Mouse (Mus musculus) left cerebral cortex, adult 18-20 months (tissue): ENCODE measurements around the gene Ftsj3. TPM values are rescaled to one million over a fixed set of nuclear protein-coding genes. Genes with fewer than 3 reads are reported as not detected.
"Not testable (repeated sequence)": the region's sequence is repeated elsewhere in the genome, so short reads cannot be mapped to it uniquely, and the experiment has no call there.

ENCODE experiments used
- DNase-seq, 2 experiments: peaks; one replicate each; pipeline ENCODE4 v3.0.0; 2021 to 2022; ENCODE audit warnings: low spot score in 2 of 2, mixed read lengths in 1 of 2
- total RNA-seq, 2 experiments: library from RNA; stranded (reverse); gene quantifications; 2 replicates each; pipeline ENCODE4 v1.2.3; 2021

Gene Ftsj3
- total RNA-seq, 2 experiments from 2014 or later = 25.9 to 26.9 TPM

DNA sequence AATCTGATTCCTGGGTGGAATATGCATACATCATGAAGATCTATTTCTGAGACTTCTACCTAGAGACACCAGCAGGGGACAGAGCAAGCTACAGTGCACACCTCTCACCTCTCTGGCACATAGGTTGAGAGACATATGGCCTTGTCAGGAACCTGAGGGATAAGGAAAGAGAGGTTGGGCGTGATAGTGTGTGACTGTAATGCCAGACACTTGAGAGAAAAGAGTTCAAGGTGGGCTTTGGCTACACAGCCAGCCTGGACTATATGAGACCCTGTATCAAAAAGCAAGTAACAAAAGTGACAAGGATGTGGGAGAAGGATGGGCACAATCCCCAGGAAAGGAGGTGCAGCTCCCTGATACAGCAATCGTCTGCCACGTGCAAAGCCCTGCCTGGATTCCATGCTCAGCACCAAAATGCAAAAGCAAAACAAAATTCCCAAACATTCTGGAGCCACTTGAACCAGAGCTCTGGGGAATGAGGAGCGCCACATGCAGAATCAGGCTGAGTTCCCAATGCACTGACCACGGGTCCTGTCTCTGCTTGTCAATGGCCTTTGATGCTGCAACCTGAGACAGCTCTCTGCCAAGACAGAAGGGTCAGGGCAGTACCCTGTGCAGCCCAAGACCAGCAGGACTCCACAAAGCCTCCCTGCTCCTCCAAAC, 15.4 kb upstream of the Ftsj3 start:
- DNase-seq = no peak

DNA sequence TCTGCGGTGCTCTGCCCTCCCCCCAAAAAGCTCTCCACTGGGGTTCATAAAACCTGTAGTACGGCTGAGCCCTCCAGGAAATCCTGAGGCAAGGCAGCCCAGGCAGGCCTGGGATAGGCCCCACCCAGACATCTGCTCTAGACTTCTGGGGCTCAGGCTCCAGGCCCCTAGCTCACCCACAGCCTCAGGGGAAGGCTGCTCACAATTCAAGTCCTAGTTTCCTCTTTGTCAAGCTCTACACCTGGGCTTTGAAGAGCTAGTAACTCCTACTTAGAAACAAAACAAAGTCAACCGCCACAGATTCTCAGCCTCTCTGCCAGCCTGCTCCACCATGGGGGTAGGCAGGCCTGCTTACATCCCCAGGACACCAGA, 13.2 kb upstream of the Ftsj3 start:
- DNase-seq = no peak

DNA sequence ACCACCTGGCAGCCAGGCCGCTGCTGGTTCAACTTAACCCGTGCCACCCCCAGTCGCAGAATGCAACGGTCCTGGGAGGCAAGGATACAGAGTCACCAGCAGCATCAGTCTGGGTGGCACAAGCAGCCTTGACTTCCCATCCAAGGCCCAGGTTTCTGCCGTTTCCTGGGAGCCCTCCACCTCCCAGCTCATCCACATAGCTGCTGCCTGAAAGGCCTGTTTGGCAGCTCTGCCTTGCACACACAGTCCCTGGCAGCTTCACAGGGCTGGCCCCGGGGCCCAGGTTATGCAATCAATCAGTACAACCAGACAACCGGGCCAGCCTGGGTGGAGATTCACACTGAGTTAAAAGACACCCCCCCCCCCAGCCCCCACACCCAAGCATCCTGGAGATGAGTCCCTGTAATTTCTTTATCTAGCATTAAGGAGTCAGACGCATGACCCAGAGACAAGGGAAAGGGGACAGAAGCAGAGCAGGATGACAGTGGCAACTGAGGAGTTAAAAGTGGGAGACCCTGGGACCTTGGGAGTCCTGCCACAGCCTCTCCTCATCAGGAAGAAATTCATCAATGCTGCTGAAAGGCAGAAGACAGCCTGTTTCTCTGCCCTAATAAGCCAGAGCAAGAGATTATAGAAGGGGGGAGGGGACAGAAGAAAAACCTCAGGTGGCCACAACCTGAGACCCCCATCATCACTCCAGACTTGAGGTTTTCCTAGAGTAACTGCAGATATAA, 12.6 kb upstream of the Ftsj3 start:
- peak; percentile 48 to 59 for DNase-seq

DNA sequence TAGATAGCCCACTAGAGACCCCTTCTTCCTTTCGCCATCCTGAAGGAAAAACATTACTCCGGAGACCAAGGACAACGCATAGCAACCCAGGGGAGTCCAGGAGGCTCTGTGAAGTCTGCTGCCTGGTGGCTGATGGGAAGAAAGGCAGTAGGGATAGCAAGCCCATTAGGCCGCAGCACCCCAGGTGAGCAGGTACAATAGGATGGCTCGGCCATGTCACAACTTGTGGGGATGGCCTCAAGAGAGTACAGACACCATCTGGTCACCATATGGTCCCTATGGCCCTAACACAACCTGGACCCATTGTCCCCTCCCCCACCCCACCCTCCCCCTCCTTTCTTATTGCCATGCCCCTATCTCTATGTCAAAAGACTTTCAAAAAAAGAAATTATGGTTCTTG, 12.0 kb upstream of the Ftsj3 start:
- DNase-seq = no peak

DNA sequence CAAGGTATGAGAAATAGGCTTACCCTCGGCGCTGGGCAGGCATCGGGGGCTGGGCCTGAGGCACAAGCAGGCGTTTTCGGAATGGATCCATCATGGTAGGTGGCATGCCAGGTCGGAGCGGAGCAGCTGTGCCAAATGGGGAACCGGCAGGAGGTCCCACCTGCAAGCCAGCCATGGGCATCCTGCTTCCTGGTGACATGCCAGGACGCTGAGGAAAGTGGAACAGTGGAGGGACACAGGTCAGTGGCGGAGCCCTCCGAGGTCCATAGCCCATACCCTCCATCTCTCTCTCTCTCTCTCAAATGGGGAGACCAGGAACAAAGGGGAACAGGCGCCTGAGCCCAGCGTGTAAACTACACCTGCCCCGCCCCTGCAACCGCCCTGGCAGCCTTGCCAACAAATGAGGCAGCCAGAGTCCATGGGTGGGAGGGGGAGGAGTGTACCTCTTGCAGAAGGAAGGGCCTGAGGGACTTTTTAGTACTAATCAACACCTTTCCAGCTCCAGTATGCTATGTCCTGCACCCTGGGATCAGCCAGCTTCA, 11.5 kb upstream of the Ftsj3 start:
- no peak for DNase-seq

DNA sequence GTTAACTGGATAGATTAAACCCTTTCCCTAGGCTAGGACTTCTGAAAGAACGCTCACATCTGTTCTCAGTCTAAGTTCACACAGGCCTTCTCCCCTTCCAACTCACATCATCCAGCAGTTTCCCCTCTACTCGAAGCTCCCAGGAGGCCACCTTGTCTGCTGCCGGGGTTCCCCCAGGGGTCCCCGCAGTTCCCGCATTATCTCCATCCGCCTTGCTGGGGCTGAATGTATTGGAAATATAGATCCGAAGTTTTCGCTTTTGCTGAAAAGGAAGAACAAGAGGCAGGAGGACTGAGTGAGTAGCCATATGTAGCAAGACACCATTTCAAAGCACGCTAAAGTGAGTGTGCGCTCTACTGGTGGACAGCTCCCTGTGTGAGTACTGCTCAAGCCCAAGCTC, 10.6 kb upstream of the Ftsj3 start:
- DNase-seq = no peak

DNA sequence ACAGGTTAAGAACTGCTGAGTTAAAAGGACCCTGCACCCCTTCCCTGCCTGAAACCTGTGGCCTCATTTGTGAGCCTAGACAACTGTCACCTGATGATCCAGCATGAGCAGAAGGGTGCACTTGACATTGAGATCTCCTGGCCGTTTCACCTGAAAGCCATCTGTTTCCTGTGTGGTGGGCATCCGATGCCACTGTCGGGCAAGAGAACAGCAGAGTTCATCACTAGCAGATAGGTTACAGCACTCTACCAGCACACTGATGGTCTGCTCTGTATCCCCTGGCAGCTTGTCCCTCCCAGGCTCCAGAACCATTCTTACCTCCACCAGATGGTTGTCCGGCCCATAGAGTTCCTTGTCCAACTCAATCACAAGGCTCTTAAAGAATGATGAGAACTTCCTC, 9.7 kb upstream of the Ftsj3 start:
- DNase-seq = no peak

DNA sequence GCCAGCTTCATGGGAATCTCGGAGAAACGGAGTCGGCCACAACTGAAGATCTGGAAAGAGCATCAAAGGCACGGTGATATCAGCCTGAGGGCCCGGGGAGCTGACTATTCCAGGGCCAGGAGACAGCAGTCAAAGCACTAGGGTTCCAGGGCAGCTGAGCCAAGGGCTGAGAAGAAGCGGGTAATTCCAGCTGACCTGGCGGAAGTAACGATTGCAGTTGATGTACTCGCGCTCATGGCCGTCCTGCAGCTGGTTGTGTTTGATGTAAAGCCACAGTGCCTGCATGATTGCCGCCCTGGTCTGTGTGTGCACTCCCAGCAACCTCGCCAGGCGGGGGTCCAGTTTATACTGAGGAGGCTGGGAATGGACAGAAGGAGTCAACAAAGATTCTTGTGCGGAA, 9.1 kb upstream of the Ftsj3 start:
- no peak for DNase-seq

DNA sequence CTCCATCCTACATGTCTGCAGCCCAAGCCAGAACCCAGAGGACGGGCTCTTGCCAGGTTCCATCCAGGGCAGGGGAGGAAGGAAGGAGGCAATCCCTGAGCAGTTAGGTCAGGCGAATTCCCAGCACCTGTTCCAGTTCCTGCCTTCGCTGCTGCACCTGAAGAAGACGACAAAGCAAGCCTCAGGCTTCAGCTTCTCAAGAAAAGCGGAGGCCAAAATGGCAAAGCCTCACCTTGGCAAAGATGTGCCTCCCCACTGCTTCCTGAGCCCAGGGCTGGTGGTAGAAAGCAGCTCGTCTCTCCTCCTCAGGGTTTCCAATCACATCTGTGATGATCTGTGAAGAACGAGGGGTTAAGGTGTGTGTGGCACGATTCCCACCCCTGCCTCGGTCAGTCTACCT, 8.1 kb upstream of the Ftsj3 start:
- DNase-seq = no peak

DNA sequence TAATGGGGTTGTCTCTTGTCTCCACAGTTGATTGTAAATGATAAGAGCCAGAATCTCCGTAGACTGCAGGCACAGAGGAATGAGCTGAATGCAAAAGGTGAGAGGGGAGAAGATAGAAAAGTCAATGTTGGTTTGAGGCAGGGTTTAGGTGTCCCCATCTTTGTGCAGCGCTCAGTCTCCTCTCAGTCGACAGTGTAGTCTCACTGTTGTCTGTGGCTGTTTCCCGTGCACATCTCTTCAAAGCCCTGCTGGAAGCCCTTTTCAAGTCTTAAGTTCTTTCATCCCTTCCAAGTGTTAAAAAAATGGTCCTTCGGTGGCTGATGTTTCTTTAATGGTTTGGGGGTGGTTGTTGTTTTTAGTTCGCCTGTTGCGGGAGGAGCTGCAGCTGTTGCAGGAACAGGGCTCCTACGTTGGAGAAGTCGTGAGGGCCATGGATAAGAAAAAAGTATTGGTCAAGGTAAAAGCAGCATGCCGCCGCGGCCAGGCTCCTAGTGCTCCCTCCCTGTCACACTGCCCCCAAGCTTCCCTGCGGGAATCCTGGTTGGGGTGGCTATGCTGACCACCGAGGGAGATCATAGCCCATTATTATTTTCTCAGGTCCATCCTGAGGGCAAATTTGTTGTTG, 5.1 kb upstream of the Ftsj3 start:
- DNase-seq = no peak

DNA sequence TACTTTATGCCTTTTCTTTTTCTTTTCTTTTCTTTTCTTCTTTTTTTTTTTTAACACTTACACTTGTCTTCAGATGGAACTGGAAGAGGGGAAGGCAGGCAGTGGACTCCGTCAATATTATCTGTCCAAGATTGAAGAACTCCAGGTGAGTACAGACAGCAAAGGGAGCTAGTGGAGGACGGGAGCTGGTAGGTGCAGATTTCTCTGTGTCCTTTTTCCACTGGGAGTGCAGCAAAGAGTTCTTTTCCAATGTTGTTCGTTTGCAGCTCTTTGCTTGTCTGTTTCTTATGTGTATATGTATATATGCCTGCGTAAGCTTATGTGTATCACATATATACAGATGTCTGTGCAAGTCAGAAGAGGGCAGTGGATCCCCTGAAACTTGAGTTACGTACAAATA, 896 bp upstream of the Ftsj3 start:
- DNase-seq = no peak

DNA sequence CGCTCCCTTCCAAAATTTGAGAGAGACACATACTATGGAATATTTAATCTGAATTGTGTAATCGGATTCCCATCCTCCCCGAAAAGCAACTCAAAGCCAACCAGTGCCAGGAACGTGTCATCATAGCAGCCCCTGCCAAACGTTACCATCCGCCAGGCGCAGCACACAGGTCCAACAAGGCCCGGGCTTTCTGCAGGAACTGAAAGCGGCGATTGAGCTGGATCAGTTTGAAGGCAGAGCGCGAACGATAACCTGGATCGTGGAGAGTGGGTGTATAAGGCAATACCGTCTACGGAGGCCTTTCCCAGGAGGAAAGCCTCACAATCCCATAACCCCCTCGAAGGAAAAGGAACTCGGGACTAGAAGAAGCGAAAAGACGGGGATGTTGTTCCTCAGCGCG, 705 bp downstream of the Ftsj3 start:
- DNase-seq = no peak

DNA sequence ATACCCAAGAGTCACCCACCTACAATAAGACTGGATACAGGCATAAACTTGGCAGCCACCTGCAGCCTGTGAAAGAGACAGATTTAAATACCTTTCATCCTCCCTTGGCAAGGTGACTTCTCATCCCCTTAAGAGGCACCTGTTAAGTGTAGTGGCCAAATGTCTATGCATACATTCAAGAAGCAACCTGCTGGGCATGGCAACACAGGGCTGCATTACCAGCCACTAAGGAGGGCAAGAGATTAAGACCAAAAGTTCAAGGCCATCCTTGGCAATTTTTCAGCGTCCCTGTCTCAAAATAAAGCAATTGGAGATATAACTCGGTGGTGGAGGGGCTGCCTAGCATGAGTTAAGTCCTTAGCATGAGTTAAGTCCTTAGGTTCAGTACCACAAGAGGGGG, 1.1 kb downstream of the Ftsj3 start:
- no peak for DNase-seq

DNA sequence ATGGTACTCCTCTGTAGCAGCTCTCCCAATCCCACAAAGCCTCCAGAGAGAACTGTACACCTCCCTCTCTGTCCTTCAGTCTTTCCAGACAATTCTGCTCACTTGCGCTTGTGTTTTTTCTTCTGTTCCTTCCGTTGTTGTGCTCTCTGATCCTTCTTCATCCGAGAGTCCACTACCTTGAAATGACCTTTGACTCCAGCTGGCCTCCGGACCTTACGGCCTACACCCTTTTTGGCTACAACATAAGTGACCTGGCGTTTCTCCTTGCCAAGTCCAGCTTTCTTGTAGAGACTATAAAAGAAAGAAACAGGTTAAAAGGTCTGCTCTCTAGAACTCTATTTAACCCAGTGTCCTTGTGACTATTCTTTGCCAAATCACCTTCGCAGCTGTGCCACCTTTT, 6.6 kb downstream of the Ftsj3 start:
- no peak for DNase-seq

DNA sequence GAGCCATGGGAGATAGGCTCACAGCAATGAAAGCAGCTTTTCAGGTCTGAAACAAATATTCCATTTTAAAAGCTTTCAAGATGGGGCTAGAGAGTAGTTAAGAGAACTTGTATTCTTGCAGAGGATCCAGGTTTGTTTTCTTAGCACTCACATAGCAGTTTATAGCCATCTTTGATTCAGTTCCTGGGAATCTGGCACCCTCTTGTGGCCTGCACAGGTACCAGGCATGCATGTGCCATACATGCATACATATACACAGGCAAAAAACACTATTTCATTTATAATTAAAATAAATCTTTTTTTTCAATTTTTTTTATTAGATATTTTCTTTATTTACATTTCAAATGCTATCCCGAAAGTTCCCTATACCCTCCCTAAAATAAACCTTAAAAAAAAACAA, 9.0 kb downstream of the Ftsj3 start:
- DNase-seq = no peak

DNA sequence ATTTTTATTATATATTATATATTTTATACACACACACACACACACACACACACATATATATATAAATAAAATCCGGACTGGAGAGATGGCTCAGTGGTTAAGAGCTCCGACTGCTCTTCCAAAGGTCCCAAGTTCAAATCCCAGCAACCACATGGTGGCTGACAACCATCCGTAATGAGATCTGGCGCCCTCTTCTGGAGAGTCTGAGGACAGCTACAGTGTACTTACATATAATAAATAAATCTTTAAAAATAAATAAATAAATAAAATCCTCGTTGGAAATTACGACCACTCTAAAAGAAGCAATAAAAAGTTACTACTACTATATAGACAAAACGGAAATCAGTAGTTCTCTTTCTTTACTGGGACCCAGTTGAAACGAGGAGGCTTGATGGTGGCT, 21.9 kb downstream of the Ftsj3 start:
- DNase-seq = not testable (repeated sequence)

DNA sequence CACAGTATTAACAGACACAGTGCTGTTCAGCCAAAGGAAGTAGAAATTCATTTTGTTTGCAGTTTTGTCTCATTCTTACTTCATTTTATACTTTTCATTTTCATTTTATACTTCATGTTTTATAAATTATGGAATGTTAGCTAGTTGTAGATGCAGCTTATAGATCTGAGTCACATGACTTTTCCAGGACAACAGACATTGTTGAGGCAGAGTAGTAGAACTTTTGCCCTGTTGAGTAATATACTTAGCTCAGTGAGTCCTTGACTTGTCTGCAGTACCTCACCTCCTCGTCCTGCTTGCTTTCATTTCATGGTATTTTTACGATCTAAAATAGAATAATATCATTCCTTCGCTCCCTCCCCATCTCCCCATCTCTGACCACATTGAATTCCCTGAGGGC, 35.3 kb downstream of the Ftsj3 start:
- DNase-seq = no peak

DNA sequence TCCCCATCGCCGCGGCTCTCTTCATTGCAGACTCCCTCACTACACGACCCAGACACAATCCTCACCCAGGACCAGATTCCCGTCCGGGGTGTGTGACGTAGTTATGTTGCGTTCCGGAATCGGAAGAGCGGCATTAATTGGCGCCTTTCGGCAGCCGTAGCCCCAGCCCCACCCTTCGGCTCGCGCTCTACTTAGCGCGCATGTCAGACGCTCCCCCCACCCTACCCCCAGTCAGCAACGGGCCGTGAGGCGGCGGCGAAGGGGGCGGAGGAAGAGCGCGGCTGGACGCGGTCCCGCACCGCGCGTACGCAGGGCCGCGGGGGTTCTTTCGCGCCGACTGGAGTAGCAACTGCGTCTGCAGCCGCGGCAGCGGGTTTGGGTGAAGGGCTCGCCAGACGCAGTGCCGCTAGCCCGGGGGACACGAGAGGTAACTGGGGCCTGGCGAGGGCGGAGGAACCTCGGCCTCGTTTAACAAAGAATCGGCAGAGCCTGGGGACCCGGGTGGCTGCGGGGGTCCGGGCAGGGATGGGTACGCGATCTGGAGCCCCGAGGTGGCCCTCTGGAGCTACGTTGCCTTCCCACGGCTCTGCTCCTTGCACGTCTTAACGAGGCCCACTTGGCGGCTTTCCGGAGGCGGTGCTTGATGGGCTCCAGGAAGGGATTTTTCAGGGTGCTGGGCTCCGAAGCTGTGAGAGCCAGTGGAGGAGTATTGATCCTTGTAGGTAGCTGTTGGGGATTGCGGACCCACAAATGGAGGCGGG, 39.0 kb downstream of the Ftsj3 start, which contains the start of gene Ddx42:
Ddx42 (plus strand) TSS at position 197 of the 761 bp plus-strand sequence.
- DNase-seq = peak; percentile 89 to 93

DNA sequence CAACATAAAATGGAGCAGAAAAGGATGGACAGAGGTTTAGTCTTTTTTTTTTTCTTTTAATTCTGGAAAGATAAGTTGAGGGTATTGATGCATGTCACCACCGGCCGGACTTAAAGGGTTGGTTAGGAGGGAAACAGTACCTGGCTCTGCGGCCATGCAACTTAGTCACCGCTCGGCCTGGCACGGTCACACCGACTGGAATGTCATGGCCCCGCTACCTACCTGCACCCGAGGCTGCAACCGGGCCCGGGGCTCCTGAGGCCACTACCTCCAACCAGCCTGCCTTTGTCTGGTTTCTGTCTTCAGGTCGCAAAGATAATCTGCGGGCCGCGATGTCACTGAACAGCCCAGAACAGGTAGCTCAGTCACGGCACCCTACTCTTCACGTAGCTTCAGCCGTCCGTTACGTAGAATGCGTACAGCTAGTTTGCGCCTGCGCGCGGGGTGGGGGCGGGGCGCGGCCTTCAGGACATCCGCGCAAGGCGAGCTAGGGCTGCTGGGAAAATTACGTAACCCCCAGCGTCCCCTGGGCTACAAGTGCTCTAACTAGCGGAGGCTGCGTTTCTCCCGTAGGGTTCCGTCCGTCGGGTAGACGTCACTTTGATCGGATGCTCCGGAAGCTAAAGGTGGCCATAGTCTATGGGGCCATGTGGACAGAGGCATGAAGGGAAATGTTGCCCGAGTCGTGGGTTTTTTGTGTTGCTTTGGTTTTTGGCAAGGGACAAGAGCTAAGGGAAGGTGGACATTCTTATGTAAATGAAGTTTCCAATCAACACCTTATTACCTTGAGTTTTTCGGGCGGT, 39.8 kb downstream of the Ftsj3 start, which contains the start of gene Ccdc47:
Ccdc47 (minus strand) TSS at position 418 of the 803 bp plus-strand sequence.
- peak; percentile 95 to 97 for DNase-seq

DNA sequence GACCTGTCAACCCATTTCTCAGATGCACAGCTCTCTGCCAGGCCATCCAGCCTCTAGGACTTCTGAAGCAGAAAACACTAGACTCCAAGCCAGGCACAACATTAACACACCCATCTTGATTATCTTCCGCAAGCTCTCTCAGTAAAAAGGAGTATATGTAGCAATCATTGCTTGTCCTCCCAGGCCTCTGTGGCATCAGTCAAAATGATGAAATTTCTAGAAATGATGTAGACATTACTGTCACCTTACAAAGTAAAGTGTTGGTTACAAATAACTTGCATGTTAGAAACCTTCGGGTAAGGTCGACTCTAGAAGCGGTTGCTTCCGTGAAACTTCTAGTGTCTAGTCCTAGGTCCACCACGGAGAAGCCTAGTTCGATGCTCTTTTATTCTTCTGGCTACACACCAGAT, 40.4 kb downstream of the Ftsj3 start:
- no peak for DNase-seq

DNA sequence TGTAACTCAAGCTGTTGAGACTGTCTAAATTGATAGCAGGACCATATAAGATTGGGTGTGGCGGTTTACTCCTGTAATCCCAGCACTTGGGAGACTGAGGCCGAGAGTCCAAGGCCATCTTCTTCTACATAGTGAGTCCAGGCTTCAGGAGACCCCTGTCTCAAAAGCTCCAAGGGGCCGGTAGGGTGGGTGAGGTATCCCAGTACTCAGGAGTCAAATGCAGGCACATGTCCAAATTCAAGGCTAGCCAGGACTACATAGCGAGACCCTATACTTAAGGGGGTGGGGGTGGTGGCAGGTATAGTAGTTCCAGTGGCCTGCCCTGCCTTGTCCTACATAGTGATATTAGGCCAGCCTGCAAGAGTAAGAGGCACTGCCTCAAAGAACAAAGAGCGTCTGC, 41.0 kb downstream of the Ftsj3 start:
- no peak for DNase-seq
